Mouse (Mus musculus) lung, postnatal 25 days (tissue): ENCODE results near the gene Dgkz.

Experiments
- DNase-seq: peaks from one replicate; pipeline ENCODE4 v3.0.0; 2022; ENCODE audit warnings: low spot score

Gene Dgkz

GRCm38 (mm10) chr2:91975581-91976541, at the start of gene Dgkz:
Dgkz (minus strand) TSS chr2:91975864.
- DNase-seq = no peak

GRCm38 (mm10) chr2:92025202-92025601, 49.5 kb upstream of the Dgkz start:
- DNase-seq = no peak

GRCm38 (mm10) chr2:92024274-92024672, 48.6 kb upstream of the Dgkz start, which contains the start of gene Creb3l1:
Creb3l1 (minus strand) TSS chr2:92024502.
- peak; percentile 79 for DNase-seq

GRCm38 (mm10) chr2:92023362-92024273, 48.0 kb upstream of the Dgkz start:
- DNase-seq = no peak

- no peak for DNase-seq
Measured at GRCm38 (mm10) chr2:92020676-92021265, 45.1 kb upstream of the Dgkz start.

GRCm38 (mm10) chr2:92017440-92017839, 41.8 kb upstream of the Dgkz start:
- DNase-seq = no peak

GRCm38 (mm10) chr2:92016981-92017380, 41.3 kb upstream of the Dgkz start:
- peak; percentile 71 for DNase-seq

- no peak for DNase-seq
Measured at GRCm38 (mm10) chr2:92014891-92015290, 39.2 kb upstream of the Dgkz start.

- no peak for DNase-seq
Measured at GRCm38 (mm10) chr2:92014248-92014647, 38.6 kb upstream of the Dgkz start.

GRCm38 (mm10) chr2:92012768-92013445, 37.2 kb upstream of the Dgkz start:
- peak; percentile 72 for DNase-seq

GRCm38 (mm10) chr2:92011424-92012353, 36.0 kb upstream of the Dgkz start:
- no peak for DNase-seq

- no peak for DNase-seq
Measured at GRCm38 (mm10) chr2:92008623-92009404, 33.1 kb upstream of the Dgkz start.

- peak; percentile 98 for DNase-seq
Measured at GRCm38 (mm10) chr2:92007933-92008622, 32.4 kb upstream of the Dgkz start.

GRCm38 (mm10) chr2:92006983-92007921, 31.6 kb upstream of the Dgkz start:
- DNase-seq = no peak

- DNase-seq = no peak
Measured at GRCm38 (mm10) chr2:92006491-92006890, 30.8 kb upstream of the Dgkz start.

- peak; percentile 62 for DNase-seq
Measured at GRCm38 (mm10) chr2:92004617-92005016, 29.0 kb upstream of the Dgkz start.

GRCm38 (mm10) chr2:91997905-91998608, 22.4 kb upstream of the Dgkz start:
- DNase-seq = no peak
